Mouse (Mus musculus): ENCODE data around the gene Slc22a15. TPM values are rescaled to one million over a fixed set of nuclear protein-coding genes. Genes with fewer than 3 reads are reported as not detected.

The Slc22a15 gene
- 3.9 TPM for polyA plus RNA-seq (2014; fragmentation: Illumina TruSeq; extraction: RNeasy Lipid Tissue Mini Kit (QIAGEN cat#74804); ENCODE audit: low replicate concordance)

DNA sequence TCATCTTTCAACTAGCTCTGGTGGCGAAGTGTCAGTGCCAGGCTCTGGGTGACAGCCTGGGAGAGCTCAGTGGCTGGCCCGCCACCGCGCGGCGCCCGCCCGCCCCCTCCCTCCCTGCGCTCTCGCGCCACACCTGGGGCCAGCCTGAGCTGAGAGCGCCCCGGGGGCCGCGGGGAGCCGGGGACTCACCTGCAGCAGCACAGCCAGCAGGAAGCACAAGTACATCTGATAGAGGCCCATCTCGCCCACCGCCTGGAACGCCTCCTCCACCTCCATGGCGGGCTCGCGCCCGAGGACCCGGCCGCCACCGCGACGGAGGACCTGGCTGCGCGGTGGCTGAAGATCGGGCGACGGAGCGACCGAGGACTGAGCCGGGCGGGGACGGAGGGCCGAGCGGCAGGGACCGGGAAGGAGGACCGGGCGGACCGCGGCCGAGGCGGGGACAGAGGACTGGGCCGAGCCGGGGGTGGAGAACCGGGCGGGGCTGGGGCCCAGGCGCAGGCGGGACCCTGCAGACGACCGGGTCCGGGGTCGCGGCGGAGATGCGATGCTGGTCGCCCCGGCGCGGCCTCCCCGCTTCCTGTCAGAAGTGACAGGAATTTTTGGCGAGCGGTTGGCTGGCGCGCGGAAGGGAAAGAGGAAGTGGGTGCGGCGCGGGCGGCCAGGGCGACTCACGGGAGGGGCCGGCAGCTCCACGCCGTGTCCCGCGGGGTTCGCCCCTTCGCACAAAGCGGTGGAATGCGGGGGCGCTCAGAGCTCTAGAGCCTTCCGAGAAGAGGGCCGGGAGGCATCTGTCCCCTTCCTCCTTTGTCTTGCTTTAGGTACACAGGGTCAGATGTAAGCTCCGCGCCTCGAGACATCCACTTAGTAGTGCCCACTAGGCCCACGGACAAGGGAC, at the start of gene Slc22a15:
Gene Slc22a15, minus strand, starts transcription at position 611 of the 898 bp plus-strand sequence.

DNA sequence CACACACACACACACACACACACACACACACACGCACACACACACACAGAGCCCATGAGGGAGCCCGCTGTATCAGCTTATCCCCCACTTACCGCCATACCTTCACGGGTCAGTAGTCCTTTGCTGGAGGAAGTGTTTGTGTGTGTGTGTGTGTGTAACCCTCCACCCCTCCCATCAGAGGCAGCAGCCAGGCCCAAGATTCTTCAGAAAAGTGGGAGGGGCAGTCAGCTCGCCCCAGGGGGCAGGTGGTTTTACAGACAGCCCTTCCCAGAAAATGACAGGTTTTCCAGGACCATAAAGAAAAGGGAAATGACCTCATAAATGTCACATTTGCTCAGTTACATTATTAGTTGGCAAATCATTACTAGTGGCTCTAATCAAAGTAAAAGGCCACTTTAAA, 75.4 kb downstream of the Slc22a15 start, which contains the start of gene Mab21l3:
Gene Mab21l3, minus strand, starts transcription at position 144 of the 400 bp plus-strand sequence.

Other genes with a start within 250 kb of the Slc22a15 start
- not detected for gene Mab21l3, start 75.5 kb downstream of the Slc22a15 start, polyA plus RNA-seq (2014; fragmentation: Illumina TruSeq; extraction: RNeasy Lipid Tissue Mini Kit (QIAGEN cat#74804); ENCODE audit: low replicate concordance)
- gene Nhlh2, start 85.6 kb upstream of the Slc22a15 start, polyA plus RNA-seq (2014; fragmentation: Illumina TruSeq; extraction: RNeasy Lipid Tissue Mini Kit (QIAGEN cat#74804); ENCODE audit: low replicate concordance), result not detected
- gene Casq2, start 162.0 kb upstream of the Slc22a15 start, polyA plus RNA-seq (2014; fragmentation: Illumina TruSeq; extraction: RNeasy Lipid Tissue Mini Kit (QIAGEN cat#74804); ENCODE audit: low replicate concordance), result 4.7 TPM